Comparison of ENCODE assay signal across 13 mouse cellular contexts in genomic region chr16:33885671-33886328, GRCm38 (mm10). TPM values are rescaled to one million over a fixed set of nuclear protein-coding genes. Genes with fewer than 3 reads are reported as not detected.
DNase-seq lines count a peak whose midpoint lies in the region; ATAC-seq and TF ChIP-seq lines count a peak whose summit lies in the region.
"Had no signal": no experiment of that assay in that cellular context is flagged by ENCODE, and none has a peak within 500 bp of the region (broad histone marks: within the 10 kb centered on the region; RNA-seq: fewer than 3 reads in every experiment).

No protein-coding gene starts in this region.

- no peaks in the 10 kb centered on the region for H3K36me3 ChIP-seq in intestine, embryonic 15.5 days
- H3K36me3 ChIP-seq in small intestine, adult 2 months (ENCODE audit: control insufficient read depth, insufficient read depth, low read length) = no peaks in the 10 kb centered on the region
- H3K36me3 ChIP-seq in forebrain, embryonic 11.5 days (ENCODE audit: control insufficient read depth, insufficient read depth, low read length) = no peaks in the 10 kb centered on the region
- H3K36me3 ChIP-seq: embryonic facial prominence, embryonic 15.5 days had no signal

- H3K9me3 ChIP-seq in intestine, embryonic 15.5 days = no peaks in the 10 kb centered on the region
- H3K9me3 ChIP-seq in forebrain, embryonic 11.5 days (ENCODE audit: control insufficient read depth, low read length) = no peaks in the 10 kb centered on the region
- H3K9me3 ChIP-seq: embryonic facial prominence, embryonic 15.5 days; heart, embryonic 13.5 days had no signal

- WGBS in intestine, embryonic 15.5 days = 82% methylated on average over 14 of the region's 14 CpGs
- WGBS in small intestine, adult 2 months = 76% methylated on average over 14 of the region's 14 CpGs
- WGBS in forebrain, embryonic 11.5 days = 93% methylated on average over 14 of the region's 14 CpGs

- peak; percentile 46 for ATAC-seq in intestine, embryonic 15.5 days
- ATAC-seq in forebrain, embryonic 11.5 days (replicated peaks; ENCODE audit: low FRiP score) = no peak
- ATAC-seq: midbrain, embryonic 16.5 days had no signal

- H3K4me2 ChIP-seq in intestine, embryonic 15.5 days (replicated peaks) = no peak overlapping the region
- no peak overlapping the region for H3K4me2 ChIP-seq in forebrain, embryonic 11.5 days (ENCODE audit: low read depth, low read length, severe bottlenecking)
- H3K4me2 ChIP-seq: embryonic facial prominence, embryonic 15.5 days; heart, embryonic 13.5 days had no signal

- H3K27me3 ChIP-seq in intestine, embryonic 15.5 days (replicated peaks) = no peaks in the 10 kb centered on the region
- H3K27me3 ChIP-seq in small intestine, adult 2 months (ENCODE audit: control insufficient read depth, insufficient read depth, low read length) = no peaks in the 10 kb centered on the region
- no peaks in the 10 kb centered on the region for H3K27me3 ChIP-seq in forebrain, embryonic 11.5 days (ENCODE audit: control insufficient read depth, insufficient read depth, low read length)
- H3K27me3 ChIP-seq: embryonic facial prominence, embryonic 15.5 days; heart, embryonic 13.5 days had no signal

- peak overlapping the region; percentile 64 for H3K27ac ChIP-seq in intestine, embryonic 15.5 days
- peak overlapping the region; percentile 92 for H3K27ac ChIP-seq in small intestine, adult 2 months (ENCODE audit: insufficient read depth, low read depth, low read length)
- no peak overlapping the region for H3K27ac ChIP-seq in forebrain, embryonic 11.5 days (ENCODE audit: low read depth, low read length)
- H3K27ac ChIP-seq: heart, embryonic 13.5 days had no signal

- H3K9ac ChIP-seq in intestine, embryonic 15.5 days = no peak overlapping the region
- no peak overlapping the region for H3K9ac ChIP-seq in forebrain, embryonic 11.5 days (ENCODE audit: low read length)
- H3K9ac ChIP-seq: embryonic facial prominence, embryonic 15.5 days; heart, embryonic 13.5 days had no signal

- H3K4me3 ChIP-seq in intestine, embryonic 15.5 days (replicated peaks) = no peak overlapping the region
- no peak overlapping the region for H3K4me3 ChIP-seq in small intestine, adult 2 months (ENCODE audit: low read depth, low read length)
- H3K4me3 ChIP-seq in forebrain, embryonic 11.5 days (ENCODE audit: low read depth, low read length) = no peak overlapping the region
- H3K4me3 ChIP-seq: embryonic facial prominence, embryonic 15.5 days; heart, embryonic 13.5 days had no signal

- DNase-seq in kidney, adult 18-20 months = peak; percentile 61
- DNase-seq in kidney, postnatal 10 days = no peak
- peak; percentile 61 for DNase-seq in adrenal gland, postnatal 10 days
- no peak for DNase-seq in retina, postnatal 1 day
- no peak for DNase-seq in forebrain, embryonic 11.5 days (ENCODE audit: low spot score)
- DNase-seq in embryo, embryonic 10.5 days (ENCODE audit: low spot score) = no peak
- DNase-seq: cerebellum, adult 11 months; left cerebral cortex, postnatal 4 days had no signal

- TF ChIP-seq CTCF in small intestine, adult 2 months (IDR thresholded peaks at IDR 0.05; ENCODE audit: extremely low read depth, insufficient read length, insufficient replicate concordance, low read depth, low read length) = no peak

- peaks cover 47% of the 10 kb centered on the region for H3K4me1 ChIP-seq in intestine, embryonic 15.5 days (replicated peaks)
- peaks cover 21% of the 10 kb centered on the region for H3K4me1 ChIP-seq in small intestine, adult 2 months (ENCODE audit: control insufficient read depth, insufficient read depth, insufficient read length, low read length)
- H3K4me1 ChIP-seq in forebrain, embryonic 11.5 days (replicated peaks; ENCODE audit: control insufficient read depth, insufficient read depth, low read length) = peaks cover 3% of the 10 kb centered on the region; the same call in 1 of the 2 replicates

- no peak for TF ChIP-seq POLR2A in small intestine, adult 2 months (IDR thresholded peaks at IDR 0.05; ENCODE audit: low read depth, low read length)

RNA-seq across cellular contexts. Expression of gene Itgb5, which starts 56.3 kb away (rescaled TPM):
- total RNA-seq in adrenal gland, postnatal 10 days (2021) = 100 to 1,000 TPM; 106 to 114 TPM
- 35.8 and 36.1 TPM in 2 replicates for polyA plus RNA-seq in intestine, embryonic 15.5 days (2015; fragmentation: Nextera tagmentation; extraction: Ambion mirVana)
- polyA plus RNA-seq in small intestine, adult 2 months (2012; rRNA removed) = 36.3 and 80.3 TPM in 2 replicates
- polyA plus RNA-seq in forebrain, embryonic 11.5 days (2014; fragmentation: Nextera tagmentation; extraction: Ambion mirVana) = 28.2 and 31.5 TPM in 2 replicates

Comparison
In these comparisons a context has a peak if more than half of its experiments do, and no peak if none do; other contexts are left out.
1. DNase-seq: peak in kidney, adult 18-20 months (single experiment) and adrenal gland, postnatal 10 days (single experiment); none in kidney, postnatal 10 days (single experiment), retina, postnatal 1 day (single experiment), forebrain, embryonic 11.5 days (single experiment) and embryo, embryonic 10.5 days (single experiment).